Mouse (Mus musculus) WW6 (cell line): ENCODE data around the gene 4930544D05Rik.

ENCODE experiments used
- DNase-seq: peaks from one replicate; pipeline ENCODE4 v3.0.0-alpha.2; 2013; ENCODE audit warnings: low read depth, low spot score

Gene 4930544D05Rik

GRCm38 (mm10) chr11:70655571-70656455 lies 40.2 kb downstream of the 4930544D05Rik start:
- DNase-seq = peak; percentile 57

- no peak for DNase-seq
Measured at GRCm38 (mm10) chr11:70656456-70656927, 40.8 kb downstream of the 4930544D05Rik start.

GRCm38 (mm10) chr11:70656964-70657363 lies 41.3 kb downstream of the 4930544D05Rik start, which contains the start of gene Eno3:
Gene Eno3 (plus strand): TSS chr11:70657202.
- DNase-seq = no peak

- no peak for DNase-seq
Measured at GRCm38 (mm10) chr11:70657573-70657972, 41.9 kb downstream of the 4930544D05Rik start.

- DNase-seq = no peak
Measured at GRCm38 (mm10) chr11:70657991-70658390, 42.3 kb downstream of the 4930544D05Rik start.

GRCm38 (mm10) chr11:70658521-70658920 lies 42.9 kb downstream of the 4930544D05Rik start:
- DNase-seq = no peak

- no peak for DNase-seq
Measured at GRCm38 (mm10) chr11:70658942-70659341, 43.3 kb downstream of the 4930544D05Rik start.

- DNase-seq = no peak
Measured at GRCm38 (mm10) chr11:70660571-70660970, 44.9 kb downstream of the 4930544D05Rik start.

- DNase-seq = no peak
Measured at GRCm38 (mm10) chr11:70663101-70663500, 47.5 kb downstream of the 4930544D05Rik start.

- no peak for DNase-seq
Measured at GRCm38 (mm10) chr11:70663957-70664356, 48.3 kb downstream of the 4930544D05Rik start.

GRCm38 (mm10) chr11:70664741-70665140 lies 49.1 kb downstream of the 4930544D05Rik start:
- no peak for DNase-seq
